Mouse (Mus musculus): ENCODE measurements around the gene Krt36. TPM values are rescaled to one million over a fixed set of nuclear protein-coding genes. Genes with fewer than 3 reads are reported as not detected.

Gene Krt36
- polyA plus RNA-seq, 1 experiment from 2014 or later: not detected

DNA sequence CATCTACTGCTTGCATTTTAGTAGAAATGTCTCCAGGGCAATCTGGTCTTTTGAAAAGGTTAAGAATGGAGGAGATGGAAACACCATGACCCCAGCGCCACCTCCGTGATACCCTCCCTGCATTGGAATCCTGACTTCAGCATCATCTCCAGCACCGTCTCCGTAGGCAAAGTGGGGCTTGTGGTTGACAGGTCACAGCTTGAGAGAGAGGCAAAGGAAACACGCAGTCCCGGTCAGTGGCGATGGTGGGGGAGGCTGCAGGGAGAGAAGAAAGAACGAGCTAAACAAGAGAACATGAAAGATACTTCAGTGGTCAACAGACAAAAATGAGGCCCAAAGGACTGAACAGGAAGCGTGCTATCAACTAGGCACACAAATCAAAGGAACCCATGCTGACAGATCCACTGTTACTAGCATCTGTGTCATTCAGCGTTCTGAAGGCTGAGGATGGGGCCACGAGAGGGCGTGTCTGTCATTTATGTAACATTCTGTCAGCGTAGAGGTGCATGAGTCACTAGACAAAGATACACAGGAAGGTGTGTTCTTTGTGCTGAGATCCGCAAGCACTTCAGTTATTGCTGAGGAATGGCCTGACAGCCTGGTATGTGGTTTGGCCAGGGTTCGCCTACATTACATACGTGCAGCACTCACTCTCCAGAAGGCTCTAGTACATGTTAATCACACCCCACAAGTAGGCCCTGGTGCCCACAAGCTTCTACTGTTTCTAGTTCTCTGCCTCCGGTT is 38.0 kb downstream of the Krt36 start:
- H3K4me3 ChIP-seq: no peak overlapping the region

DNA sequence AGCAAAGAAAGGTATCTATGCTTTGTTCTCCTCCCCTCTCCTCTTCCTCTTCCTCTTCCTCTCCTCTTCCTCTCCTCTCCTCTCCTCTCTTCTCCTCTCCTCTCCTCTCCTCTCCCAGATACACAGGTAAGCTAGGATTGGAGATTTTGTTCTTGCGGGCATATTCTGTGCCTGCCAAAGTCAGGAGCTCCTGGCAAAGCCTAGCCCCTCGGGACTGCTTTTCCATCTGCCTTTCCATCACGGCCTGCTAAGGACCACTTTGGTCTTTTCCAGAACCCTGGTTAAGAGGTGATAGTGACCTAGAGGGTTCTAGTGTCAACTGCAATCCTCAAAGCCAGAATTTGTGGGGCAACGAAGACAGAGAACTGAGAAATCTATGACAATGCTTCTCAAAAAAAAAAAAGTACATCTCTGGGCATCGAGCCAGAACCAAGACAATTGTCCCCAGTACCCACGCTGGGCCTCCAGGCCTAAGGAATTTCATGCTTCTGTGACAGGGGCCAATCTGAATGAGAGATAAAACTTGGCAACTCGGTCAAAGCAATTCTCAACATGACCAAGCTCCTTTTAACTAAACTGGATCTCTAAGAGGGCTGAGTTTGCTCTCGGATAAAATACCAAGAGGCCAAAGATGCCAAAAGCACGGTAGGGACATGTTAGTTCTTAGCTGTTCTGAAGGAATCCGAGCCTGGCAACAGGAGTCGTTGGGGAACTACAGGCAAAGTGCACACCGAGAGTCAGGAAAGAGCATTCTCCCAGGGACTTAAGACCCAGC is 39.0 kb downstream of the Krt36 start:
- Histone ChIP-seq H3K27me3 (replicated peaks) (no peaks in the 10 kb centered on the region), H3K9ac (no peak overlapping the region), H3K36me3 (no peaks in the 10 kb centered on the region), H3K4me3 (no peak overlapping the region), H3K27ac (no peak overlapping the region), H3K9me3 (no peaks in the 10 kb centered on the region), H3K4me1 (no peaks in the 10 kb centered on the region), H3K4me2 (replicated peaks) (no peak overlapping the region)
- no peak for ATAC-seq (ENCODE audit: low FRiP score, low read depth)
- WGBS: 79% methylated on average over 12 of the region's 12 CpGs

More for the DNA sequence above, 38.0 kb downstream of the Krt36 start:
- WGBS: 81% methylated on average over 17 of the region's 17 CpGs
- Histone ChIP-seq H3K4me1 (no peaks in the 10 kb centered on the region), H3K27me3 (replicated peaks) (no peaks in the 10 kb centered on the region), H3K36me3 (no peaks in the 10 kb centered on the region), H3K9me3 (no peaks in the 10 kb centered on the region), H3K9ac (no peak overlapping the region), H3K27ac (no peak overlapping the region), H3K4me2 (replicated peaks) (no peak overlapping the region)
- no peak for ATAC-seq (ENCODE audit: low FRiP score, low read depth)

DNA sequence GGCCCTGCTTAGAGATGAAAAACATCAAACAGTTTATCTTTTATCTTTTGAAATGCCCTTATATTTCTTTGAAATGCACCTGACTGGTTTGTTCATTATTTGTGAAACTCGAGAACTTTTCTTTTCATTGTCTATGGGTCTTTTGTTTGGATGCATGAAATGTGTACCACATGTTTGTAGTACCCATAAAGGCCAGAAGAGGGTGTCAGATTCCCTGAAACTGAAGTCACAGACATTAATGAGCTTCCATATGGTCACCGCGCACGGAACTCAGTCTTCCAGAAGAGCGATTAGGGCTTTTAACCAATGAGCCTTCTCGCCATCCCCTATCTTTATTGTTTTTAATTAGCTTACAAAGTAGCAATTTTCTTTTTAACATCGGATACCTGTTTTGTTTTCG is 46.6 kb downstream of the Krt36 start:
- WGBS: 75% methylated on average over 8 of the region's 8 CpGs
- H3K9ac ChIP-seq: no peak overlapping the region
- H3K9me3 ChIP-seq: no peaks in the 10 kb centered on the region
- no peaks in the 10 kb centered on the region for H3K27me3 ChIP-seq (replicated peaks)
- no peaks in the 10 kb centered on the region for H3K4me1 ChIP-seq
- H3K27ac ChIP-seq: no peak overlapping the region
- no peak overlapping the region for H3K4me2 ChIP-seq (replicated peaks)
- no peaks in the 10 kb centered on the region for H3K36me3 ChIP-seq
- no peak for ATAC-seq (ENCODE audit: low FRiP score, low read depth)
- no peak overlapping the region for H3K4me3 ChIP-seq

DNA sequence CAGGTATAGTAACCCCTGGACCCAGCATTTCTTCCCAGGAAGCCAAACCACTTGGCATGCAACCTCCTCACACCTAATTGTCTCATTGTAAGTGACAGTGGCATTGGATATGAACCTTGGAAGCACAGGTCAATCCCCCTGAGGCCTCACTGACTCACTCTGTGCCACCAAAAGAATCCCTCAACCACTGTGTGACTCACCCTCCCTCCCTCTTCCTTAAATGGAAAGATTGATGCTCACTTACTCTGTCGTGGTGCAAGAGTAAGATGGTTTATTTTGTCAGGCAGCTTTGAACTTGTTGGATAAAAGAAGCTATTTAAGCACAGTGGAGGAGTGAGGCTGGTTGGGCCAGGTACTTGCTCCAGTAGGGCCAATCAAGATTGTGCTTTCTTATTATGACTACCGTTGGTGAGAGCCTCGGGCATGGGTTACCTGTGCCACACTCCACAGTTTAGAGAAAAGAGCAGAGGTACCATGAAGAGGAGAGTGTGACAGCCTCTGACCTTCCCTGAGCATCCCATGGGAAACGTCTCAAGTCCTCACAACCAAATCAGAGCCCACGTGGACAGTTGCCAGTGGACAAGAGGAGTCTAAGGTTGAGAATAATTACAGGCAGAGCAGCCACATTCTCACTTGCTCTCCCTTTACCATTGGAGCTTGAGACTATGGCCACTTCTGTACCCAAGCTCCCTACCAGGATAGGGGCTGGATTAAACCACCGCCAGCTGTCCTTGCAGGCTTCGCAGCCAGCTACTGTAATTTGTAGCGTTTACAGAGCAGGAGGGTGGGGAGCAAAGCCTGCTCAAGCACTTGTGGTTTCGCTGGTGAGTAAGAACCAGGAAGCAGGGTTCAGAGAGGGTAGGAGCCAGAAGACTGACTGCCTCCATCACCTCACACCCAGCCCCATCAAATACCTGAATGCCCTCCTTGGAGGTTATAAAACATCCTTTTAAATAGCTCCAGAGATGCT is 49.5 kb downstream of the Krt36 start:
- no peak overlapping the region for H3K9ac ChIP-seq
- H3K27me3 ChIP-seq (replicated peaks): no peaks in the 10 kb centered on the region
- WGBS: 78% methylated on average over 9 of the region's 9 CpGs
- no peak overlapping the region for H3K4me2 ChIP-seq (replicated peaks)
- H3K9me3 ChIP-seq: no peaks in the 10 kb centered on the region
- H3K36me3 ChIP-seq: no peaks in the 10 kb centered on the region
- H3K4me3 ChIP-seq: no peak overlapping the region
- no peak overlapping the region for H3K27ac ChIP-seq
- no peaks in the 10 kb centered on the region for H3K4me1 ChIP-seq
- ATAC-seq (ENCODE audit: low FRiP score, low read depth): no peak

Other genes starting within 250 kb of the Krt36 start
- not detected in 2 replicates for gene Gm11568, start 247.7 kb downstream of the Krt36 start, polyA plus RNA-seq (2016; fragmentation: Nextera tagmentation; extraction: Ambion mirVana)
- gene Gm11559, start 241.2 kb downstream of the Krt36 start, polyA plus RNA-seq (2016; fragmentation: Nextera tagmentation; extraction: Ambion mirVana): not detected in 2 replicates
- gene Krtap9-1, start 232.2 kb downstream of the Krt36 start, polyA plus RNA-seq (2016; fragmentation: Nextera tagmentation; extraction: Ambion mirVana): not detected in 2 replicates
- not detected in 2 replicates for gene Gm11567, start 226.4 kb downstream of the Krt36 start, polyA plus RNA-seq (2016; fragmentation: Nextera tagmentation; extraction: Ambion mirVana)
- gene Krtap31-1, start 197.7 kb downstream of the Krt36 start, polyA plus RNA-seq (2016; fragmentation: Nextera tagmentation; extraction: Ambion mirVana): not detected in 2 replicates
- not detected in 2 replicates for gene Gm11565, start 190.9 kb downstream of the Krt36 start, polyA plus RNA-seq (2016; fragmentation: Nextera tagmentation; extraction: Ambion mirVana)
- not detected in 2 replicates for gene Krtap31-2, start 169.3 kb downstream of the Krt36 start, polyA plus RNA-seq (2016; fragmentation: Nextera tagmentation; extraction: Ambion mirVana)
- not detected in 2 replicates for gene Krtap9-5, start 157.2 kb downstream of the Krt36 start, polyA plus RNA-seq (2016; fragmentation: Nextera tagmentation; extraction: Ambion mirVana)
- gene Krtap29-1, start 126.6 kb downstream of the Krt36 start, polyA plus RNA-seq (2016; fragmentation: Nextera tagmentation; extraction: Ambion mirVana): not detected in 2 replicates
- gene Krtap16-1, start 119.0 kb downstream of the Krt36 start, polyA plus RNA-seq (2016; fragmentation: Nextera tagmentation; extraction: Ambion mirVana): 0.14 TPM in 1 of 2 replicates, not detected in the other
- 0.37 TPM in 1 of 2 replicates, not detected in the other for gene Krtap17-1, start 111.6 kb downstream of the Krt36 start, polyA plus RNA-seq (2016; fragmentation: Nextera tagmentation; extraction: Ambion mirVana)
- gene Krt33a, start 89.4 kb downstream of the Krt36 start, polyA plus RNA-seq (2016; fragmentation: Nextera tagmentation; extraction: Ambion mirVana): not detected in 2 replicates
- not detected in 2 replicates for gene Krt33b, start 75.8 kb downstream of the Krt36 start, polyA plus RNA-seq (2016; fragmentation: Nextera tagmentation; extraction: Ambion mirVana)
- gene Krt34, start 64.1 kb downstream of the Krt36 start, polyA plus RNA-seq (2016; fragmentation: Nextera tagmentation; extraction: Ambion mirVana): not detected in 2 replicates
- not detected in 2 replicates for gene Krt31, start 55.1 kb downstream of the Krt36 start, polyA plus RNA-seq (2016; fragmentation: Nextera tagmentation; extraction: Ambion mirVana)
- not detected in 2 replicates for gene Krt32, start 17.4 kb downstream of the Krt36 start, polyA plus RNA-seq (2016; fragmentation: Nextera tagmentation; extraction: Ambion mirVana)
- not detected in 2 replicates for gene Krt35, start 9.4 kb downstream of the Krt36 start, polyA plus RNA-seq (2016; fragmentation: Nextera tagmentation; extraction: Ambion mirVana)
- 0.23 and 0.52 TPM in 2 replicates for gene Krt13, start 15.9 kb upstream of the Krt36 start, polyA plus RNA-seq (2016; fragmentation: Nextera tagmentation; extraction: Ambion mirVana)
- gene Krt15, start 30.3 kb upstream of the Krt36 start, polyA plus RNA-seq (2016; fragmentation: Nextera tagmentation; extraction: Ambion mirVana): 8.0 and 8.5 TPM in 2 replicates
- gene Krt19, start 43.0 kb upstream of the Krt36 start, polyA plus RNA-seq (2016; fragmentation: Nextera tagmentation; extraction: Ambion mirVana): 3.4 and 3.7 TPM in 2 replicates
- gene Krt9, start 87.6 kb upstream of the Krt36 start, polyA plus RNA-seq (2016; fragmentation: Nextera tagmentation; extraction: Ambion mirVana): 0.11 TPM in 1 of 2 replicates, not detected in the other
- gene Krt14, start 101.9 kb upstream of the Krt36 start, polyA plus RNA-seq (2016; fragmentation: Nextera tagmentation; extraction: Ambion mirVana): 10.5 and 11.6 TPM in 2 replicates
- gene Krt16, start 143.3 kb upstream of the Krt36 start, polyA plus RNA-seq (2016; fragmentation: Nextera tagmentation; extraction: Ambion mirVana): not detected in 2 replicates
- 2.7 TPM in 2 replicates for gene Krt17, start 155.4 kb upstream of the Krt36 start, polyA plus RNA-seq (2016; fragmentation: Nextera tagmentation; extraction: Ambion mirVana)
- not detected in 2 replicates for gene Krt42, start 164.2 kb upstream of the Krt36 start, polyA plus RNA-seq (2016; fragmentation: Nextera tagmentation; extraction: Ambion mirVana)
- 1,410 and 1,478 TPM in 2 replicates for gene Eif1, start 214.3 kb upstream of the Krt36 start, polyA plus RNA-seq (2016; fragmentation: Nextera tagmentation; extraction: Ambion mirVana)
- gene Gast, start 228.8 kb upstream of the Krt36 start, polyA plus RNA-seq (2016; fragmentation: Nextera tagmentation; extraction: Ambion mirVana): not detected in 2 replicates